Mouse (Mus musculus) forebrain, embryonic 14.5 days (tissue): ENCODE results near the gene Sox13. TPM values are rescaled to one million over a fixed set of nuclear protein-coding genes. Genes with fewer than 3 reads are reported as not detected.

Experiments
- ATAC-seq: fragments of 200-750 bp; cut with Nextera tagmentation; 2 replicates; pipeline ENCODE4 v1.8.0; 2017; ENCODE audit warnings: mild to moderate bottlenecking, moderate library complexity
- DNase-seq: peaks from one replicate; pipeline ENCODE4 v3.0.0-alpha.2; 2015; ENCODE audit warnings: low spot score
- H3K27ac ChIP-seq: fragments of 300-500 bp; sonication (generic); 2 replicates; pipeline ENCODE4 v1.5.1; 2014; ENCODE audit warnings: low read depth, mild to moderate bottlenecking, control low read depth, low read length, moderate library complexity
- H3K27me3 ChIP-seq: fragments of 300-500 bp; sonication (generic); replicated peaks from 2 replicates; pipeline ENCODE4 v1.6.1; 2014; ENCODE audit warnings: low read length, control low read depth, mixed read lengths; ENCODE audit not compliant: control insufficient read depth, insufficient read depth
- H3K36me3 ChIP-seq: fragments of 300-500 bp; sonication (generic); 2 replicates; pipeline ENCODE4 v1.6.1; 2014; ENCODE audit warnings: low read length, control low read depth; ENCODE audit not compliant: control insufficient read depth, insufficient read depth
- H3K4me1 ChIP-seq: fragments of 300-500 bp; sonication (generic); 2 replicates; pipeline ENCODE4 v1.6.1; 2014; ENCODE audit warnings: antibody characterized with exemption, low read length, control low read depth; ENCODE audit not compliant: control insufficient read depth, insufficient read depth
- H3K4me2 ChIP-seq: fragments of 300-500 bp; sonication (generic); 2 replicates; pipeline ENCODE4 v1.6.1; 2014; ENCODE audit warnings: mild to moderate bottlenecking, control low read depth, low read length
- H3K4me3 ChIP-seq: fragments of 300-500 bp; sonication (generic); 2 replicates; pipeline ENCODE4 v1.5.1; 2014; ENCODE audit warnings: low read depth, low read length, control low read depth
- H3K9ac ChIP-seq: fragments of 300-500 bp; sonication (generic); 2 replicates; pipeline ENCODE4 v1.6.1; 2014; ENCODE audit warnings: mild to moderate bottlenecking, low read length, control low read depth, moderate library complexity
- H3K9me3 ChIP-seq: fragments of 300-500 bp; sonication (generic); replicated peaks from 2 replicates; pipeline ENCODE4 v1.6.1; 2016; ENCODE audit warnings: low read length, control low read depth, mixed read lengths; ENCODE audit not compliant: control insufficient read depth
- WGBS: fragments of 180-500 bp; shearing (Covaris S2); extraction: QIAGEN DNeasy Blood & Tissue Kit; methylation state at CpG from one replicate; pipeline ENCODE4 v1.1.7; 2014; 5-methylcytosine and 5-hydroxymethylcytosine counted together
- polyA plus RNA-seq: library from polyadenylated mRNA; unstranded; fragments of >200 nt; fragmentation: Nextera tagmentation; extraction: Ambion mirVana; gene quantifications from 2 replicates; pipeline ENCODE4 v1.2.1, GENCODE M21; 2014

Sox13 gene
- polyA plus RNA-seq, result 4.2 and 4.3 TPM in 2 replicates

GRCm38 (mm10) chr1:133423543-133424480 is at the start of gene Sox13:
Gene Sox13, minus strand, starts transcription at chr1:133424377.
- H3K27me3 ChIP-seq, result no peaks in the 10 kb centered on the region
- peak within 1 kb of the TSS; percentile 79 for H3K9ac ChIP-seq
- H3K4me1 ChIP-seq, result peaks cover 2% of the 10 kb centered on the region; the same call in 1 of the 2 replicates
- peak within 1 kb of the TSS; percentile 73 for H3K4me3 ChIP-seq
- H3K27ac ChIP-seq, result peak within 1 kb of the TSS; percentile 83
- DNase-seq (peak; percentile 80), ATAC-seq (peak; percentile 79)
- under 1% methylated on average over 97 of the region's 128 CpGs for WGBS
- H3K9me3 ChIP-seq, result no peaks in the 10 kb centered on the region
- peak within 1 kb of the TSS; percentile 100 for H3K4me2 ChIP-seq
- H3K36me3 ChIP-seq, result no peaks in the 10 kb centered on the region

- Histone ChIP-seq H3K9me3 (no peaks in the 10 kb centered on the region), H3K27ac (no peak overlapping the region), H3K4me1 (0 out of 2 replicates have a peak, but pooled peaks cover 2% of the 10 kb centered on the region), H3K4me3 (no peak overlapping the region), H3K27me3 (no peaks in the 10 kb centered on the region), H3K36me3 (no peaks in the 10 kb centered on the region), H3K9ac (no peak overlapping the region), H3K4me2 (no peak overlapping the region)
- no peak for DNase-seq
- no peak for ATAC-seq
- WGBS, result 68% methylated on average over 2 of the region's 2 CpGs
These were observed 47.4 kb upstream of the Sox13 start for GRCm38 (mm10) chr1:133471556-133471955.

- no peak for ATAC-seq
- no peaks in the 10 kb centered on the region for H3K9me3 ChIP-seq
- WGBS, result 77% methylated on average over 7 of the region's 7 CpGs
- H3K4me2 ChIP-seq, result no peak overlapping the region
- no peak overlapping the region for H3K27ac ChIP-seq
- H3K36me3 ChIP-seq, result no peaks in the 10 kb centered on the region
- H3K4me1 ChIP-seq, result 0 out of 2 replicates have a peak, but pooled peaks cover 2% of the 10 kb centered on the region
- H3K9ac ChIP-seq, result no peak overlapping the region
- DNase-seq, result no peak
- no peak overlapping the region for H3K4me3 ChIP-seq
- H3K27me3 ChIP-seq, result no peaks in the 10 kb centered on the region
These were observed 46.9 kb upstream of the Sox13 start for GRCm38 (mm10) chr1:133471086-133471485.

GRCm38 (mm10) chr1:133470242-133471025 is 46.3 kb upstream of the Sox13 start:
- ATAC-seq (peak; percentile 32; the same call in 1 of the 2 replicates), DNase-seq (no peak)
- Histone ChIP-seq H3K4me3 (no peak overlapping the region), H3K27ac (no peak overlapping the region), H3K9me3 (no peaks in the 10 kb centered on the region), H3K36me3 (no peaks in the 10 kb centered on the region), H3K9ac (no peak overlapping the region), H3K4me2 (no peak overlapping the region), H3K4me1 (0 out of 2 replicates have a peak, but pooled peaks cover 2% of the 10 kb centered on the region), H3K27me3 (no peaks in the 10 kb centered on the region)
- 29% methylated on average over 10 of the region's 10 CpGs for WGBS

- 76% methylated on average over 4 of the region's 4 CpGs for WGBS
- no peak overlapping the region for H3K9ac ChIP-seq
- H3K27ac ChIP-seq, result no peak overlapping the region
- no peaks in the 10 kb centered on the region for H3K36me3 ChIP-seq
- H3K9me3 ChIP-seq, result no peaks in the 10 kb centered on the region
- no peak overlapping the region for H3K4me3 ChIP-seq
- H3K4me1 ChIP-seq, result 0 out of 2 replicates have a peak, but pooled peaks cover 2% of the 10 kb centered on the region
- no peaks in the 10 kb centered on the region for H3K27me3 ChIP-seq
- no peak for DNase-seq
- H3K4me2 ChIP-seq, result no peak overlapping the region
- no peak for ATAC-seq
These were observed 45.0 kb upstream of the Sox13 start for GRCm38 (mm10) chr1:133469213-133469612.

GRCm38 (mm10) chr1:133468751-133469150 is 44.6 kb upstream of the Sox13 start:
- Histone ChIP-seq H3K36me3 (no peaks in the 10 kb centered on the region), H3K27me3 (no peaks in the 10 kb centered on the region), H3K4me3 (no peak overlapping the region), H3K4me1 (0 out of 2 replicates have a peak, but pooled peaks cover 2% of the 10 kb centered on the region), H3K27ac (no peak overlapping the region), H3K9ac (no peak overlapping the region), H3K4me2 (no peak overlapping the region), H3K9me3 (no peaks in the 10 kb centered on the region)
- WGBS, result 25% methylated on average over 6 of the region's 6 CpGs
- ATAC-seq, result no peak
- DNase-seq, result no peak

GRCm38 (mm10) chr1:133467905-133468304 is 43.7 kb upstream of the Sox13 start:
- no peak overlapping the region for H3K4me3 ChIP-seq
- no peaks in the 10 kb centered on the region for H3K36me3 ChIP-seq
- H3K4me1 ChIP-seq, result 0 out of 2 replicates have a peak, but pooled peaks cover 2% of the 10 kb centered on the region
- H3K27me3 ChIP-seq, result no peaks in the 10 kb centered on the region
- no peak for ATAC-seq
- DNase-seq, result no peak
- H3K4me2 ChIP-seq, result no peak overlapping the region
- 72% methylated on average over 8 of the region's 8 CpGs for WGBS
- H3K9me3 ChIP-seq, result no peaks in the 10 kb centered on the region
- H3K27ac ChIP-seq, result no peak overlapping the region
- H3K9ac ChIP-seq, result no peak overlapping the region

- no peak overlapping the region for H3K4me3 ChIP-seq
- 95% methylated on average over 5 of the region's 5 CpGs for WGBS
- no peaks in the 10 kb centered on the region for H3K9me3 ChIP-seq
- DNase-seq, result no peak
- H3K9ac ChIP-seq, result no peak overlapping the region
- ATAC-seq, result no peak
- H3K27ac ChIP-seq, result no peak overlapping the region
- no peaks in the 10 kb centered on the region for H3K4me1 ChIP-seq
- H3K27me3 ChIP-seq, result no peaks in the 10 kb centered on the region
- H3K4me2 ChIP-seq, result no peak overlapping the region
- H3K36me3 ChIP-seq, result no peaks in the 10 kb centered on the region
These were observed 39.0 kb upstream of the Sox13 start for GRCm38 (mm10) chr1:133463138-133463537.
